Mouse (Mus musculus) macrophage (primary cell): ENCODE data around the gene Tmem140. TPM values are rescaled to one million over a fixed set of nuclear protein-coding genes. Genes with fewer than 3 reads are reported as not detected.

Experiments
- H3K27ac ChIP-seq: fragments of 350-480 bp; formaldehyde crosslinking; 2 replicates; pipeline ENCODE4 v1.9.0; 2021
- H3K36me3 ChIP-seq: fragments of 350-480 bp; formaldehyde crosslinking; 2 replicates; pipeline ENCODE4 v1.9.0; 2021; ENCODE audit errors: inconsistent target
- H3K4me3 ChIP-seq: fragments of 350-480 bp; formaldehyde crosslinking; 2 replicates; pipeline ENCODE4 v1.9.0; 2021; ENCODE audit errors: inconsistent target
- H3K79me2 ChIP-seq: fragments of 350-480 bp; formaldehyde crosslinking; 2 replicates; pipeline ENCODE4 v1.9.0; 2021; ENCODE audit errors: inconsistent target
- WGBS: methylation state at CpG from one replicate; pipeline ENCODE4 v1.1.7; 2026; ENCODE audit warnings: inconsistent platforms; ENCODE audit not compliant: missing documents; 5-methylcytosine and 5-hydroxymethylcytosine counted together
- polyA plus RNA-seq: library from polyadenylated mRNA; stranded (reverse); fragments of 250-400 nt; gene quantifications from 3 replicates; pipeline ENCODE4 v1.2.4, GENCODE M21; 2018; ENCODE audit warnings: inconsistent platforms

The Tmem140 gene
- polyA plus RNA-seq, 1 experiment from 2014 or later: 113 TPM

GRCm38 (mm10) chr6:34907696-34908260 is 44.8 kb downstream of the Tmem140 start:
- H3K36me3 ChIP-seq: peaks cover 14% of the 10 kb centered on the region; the same call in 1 of the 2 replicates
- WGBS: 59% methylated on average over 18 of the region's 18 CpGs

GRCm38 (mm10) chr6:34909631-34910345 is 46.8 kb downstream of the Tmem140 start:
- Histone ChIP-seq H3K79me2 (peaks cover 39% of the 10 kb centered on the region), H3K36me3 (peaks cover 2% of the 10 kb centered on the region; the same call in 1 of the 2 replicates), H3K4me3 (peak overlapping the region; percentile 90), H3K27ac (peak overlapping the region; percentile 97)
- WGBS: 50% methylated on average over 8 of the region's 8 CpGs

More at GRCm38 (mm10) chr6:34907696-34908260, 44.8 kb downstream of the Tmem140 start:
- Histone ChIP-seq H3K4me3 (peak overlapping the region; percentile 90), H3K79me2 (peaks cover 59% of the 10 kb centered on the region), H3K27ac (peak overlapping the region; percentile 97)

GRCm38 (mm10) chr6:34910371-34911219 is 47.6 kb downstream of the Tmem140 start, which contains the start of gene Wdr91:
Wdr91 (minus strand) TSS chr6:34910876.
- H3K36me3 ChIP-seq: no peaks in the 10 kb centered on the region
- peak within 1 kb of the TSS; percentile 97 for H3K27ac ChIP-seq
- peaks cover 31% of the 10 kb centered on the region for H3K79me2 ChIP-seq
- H3K4me3 ChIP-seq: peak within 1 kb of the TSS; percentile 90
- 0% methylated on average over 58 of the region's 64 CpGs for WGBS

- Histone ChIP-seq H3K4me3 (no peak overlapping the region), H3K36me3 (no peaks in the 10 kb centered on the region), H3K79me2 (peaks cover 19% of the 10 kb centered on the region), H3K27ac (no peak overlapping the region)
- WGBS: 96% methylated on average over 13 of the region's 13 CpGs
These were observed 50.5 kb downstream of the Tmem140 start for GRCm38 (mm10) chr6:34913341-34914040.

- no peak overlapping the region for H3K27ac ChIP-seq
- 68% methylated on average over 3 of the region's 3 CpGs for WGBS
- no peak overlapping the region for H3K4me3 ChIP-seq
These were observed 51.5 kb downstream of the Tmem140 start for GRCm38 (mm10) chr6:34914462-34914861.

GRCm38 (mm10) chr6:34919146-34919545 is 56.2 kb downstream of the Tmem140 start:
- H3K79me2 ChIP-seq: no peaks in the 10 kb centered on the region
- no peak overlapping the region for H3K4me3 ChIP-seq
- WGBS: 100% methylated on average over 6 of the region's 7 CpGs
- H3K27ac ChIP-seq: no peak overlapping the region
- H3K36me3 ChIP-seq: no peaks in the 10 kb centered on the region

More at GRCm38 (mm10) chr6:34914462-34914861, 51.5 kb downstream of the Tmem140 start:
- Histone ChIP-seq H3K79me2 (peaks cover 9% of the 10 kb centered on the region), H3K36me3 (no peaks in the 10 kb centered on the region)

GRCm38 (mm10) chr6:34919956-34920355 is 57.0 kb downstream of the Tmem140 start, which contains the start of gene Stra8:
Stra8 (plus strand) TSS chr6:34920163.
- 89% methylated on average over 10 of the region's 10 CpGs for WGBS
- H3K27ac ChIP-seq: no peak within 1 kb of the TSS
- H3K4me3 ChIP-seq: no peak within 1 kb of the TSS
- H3K36me3 ChIP-seq: no peaks in the 10 kb centered on the region
- H3K79me2 ChIP-seq: no peaks in the 10 kb centered on the region

GRCm38 (mm10) chr6:34920631-34921030 is 57.7 kb downstream of the Tmem140 start:
- 98% methylated on average over 12 of the region's 12 CpGs for WGBS
- no peaks in the 10 kb centered on the region for H3K36me3 ChIP-seq
- H3K27ac ChIP-seq: no peak overlapping the region
- H3K79me2 ChIP-seq: no peaks in the 10 kb centered on the region
- H3K4me3 ChIP-seq: no peak overlapping the region

GRCm38 (mm10) chr6:34921941-34922340 is 59.0 kb downstream of the Tmem140 start:
- no peak overlapping the region for H3K4me3 ChIP-seq
- H3K27ac ChIP-seq: no peak overlapping the region
- WGBS: 61% methylated on average over 8 of the region's 14 CpGs
- no peaks in the 10 kb centered on the region for H3K79me2 ChIP-seq
- H3K36me3 ChIP-seq: no peaks in the 10 kb centered on the region

Other genes starting within 250 kb of the Tmem140 start
- 2.4 to 4.2 TPM (median 3.4 TPM) in 3 replicates for gene Agbl3, start 82.7 kb upstream of the Tmem140 start, polyA plus RNA-seq
- 3.3 to 10.6 TPM (median 4.3 TPM) in 3 replicates for gene Cyren, start 14.9 kb downstream of the Tmem140 start, polyA plus RNA-seq
- gene Wdr91, start 47.7 kb downstream of the Tmem140 start, polyA plus RNA-seq: 86.6 to 195 TPM (median 145 TPM) in 3 replicates
- not detected in 3 replicates for gene Stra8, start 57.0 kb downstream of the Tmem140 start, polyA plus RNA-seq
- 0.10 to 0.19 TPM in 2 of 3 replicates, not detected in the other for gene Slc23a4, start 125.3 kb downstream of the Tmem140 start, polyA plus RNA-seq